Mouse (Mus musculus) olfactory bulb, adult 2 months (tissue): ENCODE measurements around the gene Pip5k1b. TPM values are rescaled to one million over a fixed set of nuclear protein-coding genes. Genes with fewer than 3 reads are reported as not detected.

ENCODE experiments used
- H3K27ac ChIP-seq: fragments of 200-500 bp; 2 replicates; pipeline ENCODE4 v1.5.1; 2012; ENCODE audit warnings: low read depth, low read length; ENCODE audit not compliant: insufficient read depth
- H3K4me1 ChIP-seq: fragments of 200-500 bp; 2 replicates; pipeline ENCODE4 v1.6.1; 2012; ENCODE audit warnings: low read length; ENCODE audit not compliant: control insufficient read depth, insufficient read depth
- H3K4me3 ChIP-seq: fragments of 200-500 bp; 2 replicates; pipeline ENCODE4 v1.5.1; 2012; ENCODE audit warnings: mild to moderate bottlenecking, low read depth, low read length, moderate library complexity; ENCODE audit not compliant: insufficient read depth
- CTCF ChIP-seq: fragments of 200-500 bp; IDR thresholded peaks from 2 replicates; pipeline ENCODE4 v1.5.1; 2012; ENCODE audit warnings: low read depth, mild to moderate bottlenecking, low read length, moderate library complexity; ENCODE audit not compliant: insufficient read depth
- POLR2A ChIP-seq: fragments of 200-500 bp; IDR thresholded peaks from 2 replicates; pipeline ENCODE4 v1.6.1; 2012; ENCODE audit warnings: mild to moderate bottlenecking, low read depth, low read length, moderate library complexity; ENCODE audit not compliant: insufficient read depth
- WGBS: fragments of 180-500 bp; shearing (Covaris S2); methylation state at CpG from one replicate; pipeline ENCODE4 v1.1.7; 2018; 5-methylcytosine and 5-hydroxymethylcytosine counted together
- polyA plus RNA-seq: library from polyadenylated mRNA; stranded (reverse); fragments of >200 nt; gene quantifications from 2 replicates; pipeline ENCODE4 v1.2.4, GENCODE M21; 2012; ENCODE audit warnings: low replicate concordance; ENCODE audit not compliant: missing spikeins, insufficient read depth, insufficient read length

Gene Pip5k1b
- polyA plus RNA-seq, 1 experiment = not detected

- H3K4me1 ChIP-seq = no peaks in the 10 kb centered on the region
- WGBS = 88% methylated on average over 15 of the region's 15 CpGs
- no peak overlapping the region for H3K4me3 ChIP-seq
- TF ChIP-seq POLR2A (no peak), CTCF (no peak)
- H3K27ac ChIP-seq = no peak overlapping the region
Observed at GRCm38 (mm10) chr19:24514661-24515642, 40.7 kb downstream of the Pip5k1b start.

DNA sequence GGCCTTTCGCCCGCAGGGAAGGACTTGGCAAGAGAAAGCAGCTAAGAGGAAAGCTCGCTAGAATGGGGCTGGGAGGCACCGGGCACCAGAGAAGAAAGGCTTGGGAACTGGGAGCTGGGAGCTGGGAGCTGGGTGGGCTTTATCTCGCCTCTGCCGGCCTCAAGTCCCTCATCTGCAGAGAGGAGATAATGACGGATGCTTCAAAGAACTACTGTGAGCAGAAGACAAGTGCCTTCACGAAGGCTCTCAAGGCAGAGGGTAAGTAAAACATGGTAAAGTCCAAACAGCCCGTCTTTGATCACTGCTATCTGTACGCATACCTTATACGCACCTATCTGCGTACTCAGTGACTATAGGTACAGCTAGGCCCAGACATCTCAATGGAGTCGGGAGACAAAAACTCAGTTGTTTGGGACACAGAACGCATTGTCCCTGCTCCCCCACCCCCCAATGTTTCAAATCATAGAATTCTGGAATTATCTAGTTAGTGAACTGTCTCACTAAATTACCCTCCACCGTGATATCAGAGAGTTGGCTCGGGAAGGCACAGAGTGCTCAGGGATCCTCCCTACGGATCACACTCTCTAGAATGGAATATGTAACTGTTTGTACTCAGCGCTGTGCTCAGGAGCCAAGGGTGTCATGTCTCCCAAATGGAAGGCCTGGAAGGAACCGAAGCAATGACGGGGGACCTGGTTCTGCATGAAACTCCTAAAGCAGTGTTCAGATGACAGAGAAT, 42.4 kb downstream of the Pip5k1b start:
- Histone ChIP-seq H3K4me1 (no peaks in the 10 kb centered on the region), H3K4me3 (no peak overlapping the region), H3K27ac (no peak overlapping the region)
- 75% methylated on average over 20 of the region's 20 CpGs for WGBS
- no peak for TF ChIP-seq POLR2A
- no peak for TF ChIP-seq CTCF

DNA sequence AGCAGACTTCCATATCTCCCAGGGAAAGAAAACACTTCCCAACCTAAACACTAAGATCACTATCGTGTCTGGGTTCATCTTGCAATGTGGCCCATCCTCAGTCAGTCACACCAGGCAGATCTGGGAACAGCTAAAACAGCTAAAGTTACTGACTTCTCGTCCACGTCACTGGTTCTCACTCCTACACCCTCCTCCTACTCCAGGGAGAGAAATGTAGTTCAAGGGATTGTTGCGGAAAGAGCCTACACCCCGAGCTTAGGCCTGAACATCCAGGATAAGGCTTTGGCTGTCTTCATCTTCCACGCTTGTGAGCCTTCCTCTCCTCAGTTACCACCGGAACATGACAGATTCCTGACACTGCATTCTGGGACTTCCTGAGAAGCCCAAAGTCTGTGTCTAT, 43.7 kb downstream of the Pip5k1b start:
- no peak overlapping the region for H3K4me3 ChIP-seq
- H3K27ac ChIP-seq = no peak overlapping the region
- WGBS = 96% methylated on average over 7 of the region's 7 CpGs
- TF ChIP-seq POLR2A (no peak), CTCF (no peak)
- H3K4me1 ChIP-seq = peaks cover 3% of the 10 kb centered on the region; the same call in 1 of the 2 replicates

GRCm38 (mm10) chr19:24509391-24509790, 46.3 kb downstream of the Pip5k1b start:
- peaks cover 3% of the 10 kb centered on the region; the same call in 1 of the 2 replicates for H3K4me1 ChIP-seq
- 70% methylated on average over 6 of the region's 6 CpGs for WGBS
- H3K4me3 ChIP-seq = no peak overlapping the region
- TF ChIP-seq CTCF (no peak), POLR2A (no peak)
- no peak overlapping the region for H3K27ac ChIP-seq

GRCm38 (mm10) chr19:24508087-24508767, 47.4 kb downstream of the Pip5k1b start:
- WGBS = 38% methylated on average over 13 of the region's 13 CpGs
- Histone ChIP-seq H3K4me3 (no peak overlapping the region), H3K4me1 (peaks cover 3% of the 10 kb centered on the region; the same call in 1 of the 2 replicates), H3K27ac (no peak overlapping the region)
- TF ChIP-seq CTCF = no peak
- TF ChIP-seq POLR2A = no peak

DNA sequence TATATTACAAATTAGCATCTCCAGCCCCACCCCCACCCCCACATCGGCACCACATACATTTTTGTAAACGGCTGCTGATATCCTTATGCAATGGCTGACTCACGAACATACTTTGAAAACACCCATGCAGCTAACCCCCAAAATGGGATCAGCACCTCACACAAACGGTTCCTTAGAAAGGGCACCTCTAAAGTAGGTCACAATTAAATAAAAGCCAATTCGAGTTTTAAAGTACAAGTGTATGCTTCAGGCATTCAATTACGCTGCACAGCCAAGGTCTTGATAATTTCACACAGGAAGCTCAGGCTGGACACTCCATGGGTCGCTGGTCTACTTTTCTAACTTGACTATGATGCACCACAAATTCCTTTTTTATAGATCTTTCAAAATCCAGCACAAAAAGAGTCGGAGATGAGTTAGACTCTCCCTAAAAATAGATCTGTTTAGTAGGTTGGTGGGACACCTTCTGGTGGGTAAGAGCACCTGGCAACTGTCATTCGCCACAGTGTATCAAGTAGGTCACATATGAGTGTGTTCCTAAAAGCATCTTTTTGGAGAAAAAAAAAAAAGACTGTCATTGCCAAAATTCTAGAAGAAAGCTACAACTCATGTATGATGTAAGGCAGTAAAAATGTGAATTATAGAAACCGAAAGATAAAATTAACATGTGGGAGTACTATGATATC, 52.8 kb downstream of the Pip5k1b start:
- Histone ChIP-seq H3K4me3 (no peak overlapping the region), H3K27ac (no peak overlapping the region), H3K4me1 (peaks cover under 1% of the 10 kb centered on the region; the same call in 1 of the 2 replicates)
- no peak for TF ChIP-seq POLR2A
- no peak for TF ChIP-seq CTCF
- WGBS = 76% methylated on average over 10 of the region's 10 CpGs

DNA sequence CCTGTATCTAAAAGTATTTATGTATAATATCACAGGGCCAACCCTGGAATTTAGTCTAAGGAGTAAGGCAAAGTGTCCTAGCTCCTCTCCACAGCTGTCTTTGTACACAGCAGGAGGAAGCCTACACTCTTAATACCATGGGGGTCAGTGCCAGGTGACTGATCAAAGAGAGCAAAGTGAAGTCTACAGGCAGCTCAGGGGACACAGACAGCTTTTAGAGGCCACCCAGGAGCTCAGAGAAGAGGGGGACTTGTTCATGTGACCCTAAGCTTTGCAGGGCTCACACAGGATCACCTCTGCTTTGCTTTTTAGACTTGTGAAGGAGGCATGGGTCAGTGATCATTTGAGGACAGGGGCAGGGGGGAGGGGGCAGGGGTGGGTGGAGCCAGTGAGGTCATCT, 54.1 kb downstream of the Pip5k1b start:
- no peak for TF ChIP-seq CTCF
- TF ChIP-seq POLR2A = no peak
- H3K4me1 ChIP-seq = no peaks in the 10 kb centered on the region; the same call in 1 of the 2 replicates
- no peak overlapping the region for H3K27ac ChIP-seq
- no peak overlapping the region for H3K4me3 ChIP-seq

DNA sequence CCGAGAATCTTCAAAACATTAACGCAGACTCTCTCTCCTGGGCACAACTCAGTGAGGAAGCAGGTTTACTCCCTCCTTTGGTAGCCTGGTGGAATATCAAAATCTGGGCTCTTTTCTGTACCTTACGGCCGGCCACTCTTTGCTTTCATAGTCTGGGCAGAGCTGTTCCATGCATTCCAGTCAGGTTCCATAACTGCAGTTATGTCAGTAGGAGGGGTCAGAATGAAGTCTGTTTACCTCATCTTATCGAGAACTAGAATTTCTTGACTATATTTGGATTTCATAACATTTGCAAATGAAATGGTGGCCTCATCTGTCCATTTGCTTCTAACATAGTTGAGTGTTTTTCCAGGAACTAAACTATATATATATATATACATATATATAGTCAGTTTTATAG, 55.2 kb downstream of the Pip5k1b start:
- TF ChIP-seq POLR2A (no peak), CTCF (no peak)
- Histone ChIP-seq H3K4me1 (no peaks in the 10 kb centered on the region; the same call in 1 of the 2 replicates), H3K4me3 (no peak overlapping the region), H3K27ac (no peak overlapping the region)
- WGBS = 90% methylated on average over 5 of the region's 5 CpGs
